Mouse (Mus musculus): Measurements from ENCODE around the gene Slc44a4. TPM values are rescaled to one million over a fixed set of nuclear protein-coding genes. Genes with fewer than 3 reads are reported as not detected.
A peak's percentile ranks its signal among the peaks of the same experiment; 100 is the strongest.
"Not testable (repeated sequence)": the region's sequence is repeated elsewhere in the genome, so short reads cannot be mapped to it uniquely, and the experiment has no call there.

Gene Slc44a4
- polyA plus RNA-seq, 1 experiment from 2014 or later = 3.6 TPM

DNA sequence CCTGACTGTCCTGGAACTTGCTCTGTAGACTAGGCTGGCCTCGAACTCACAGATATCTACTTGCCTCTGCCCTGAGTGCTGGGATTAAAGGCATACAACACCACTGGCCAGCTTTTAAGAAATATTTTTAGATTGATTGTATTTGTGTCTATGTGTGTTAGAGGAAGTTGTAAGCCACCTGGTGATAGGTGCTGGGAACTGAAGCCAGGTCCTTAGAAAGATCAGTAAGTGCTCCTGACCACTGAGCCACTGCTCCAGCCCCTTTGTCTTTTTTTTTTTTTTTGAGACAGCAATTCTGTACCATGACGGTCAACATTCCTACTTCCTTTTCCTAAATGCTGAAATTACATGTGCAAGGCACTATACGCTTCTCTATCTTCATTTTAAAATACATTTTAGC is 39.0 kb downstream of the Slc44a4 start:
- H3K27me3 ChIP-seq (ENCODE audit: control insufficient read depth, insufficient read depth, low read depth, low read length) = peaks cover 7% of the 10 kb centered on the region
- ATAC-seq (ENCODE audit: low read depth) = no peak
- WGBS (ENCODE audit: insufficient replicate concordance) = 55% methylated on average over 3 of the region's 3 CpGs
- H3K36me3 ChIP-seq (ENCODE audit: control insufficient read depth, insufficient read depth) = 0 out of 2 replicates have a peak, but pooled peaks cover 3% of the 10 kb centered on the region
- no peak overlapping the region for H3K27ac ChIP-seq (ENCODE audit: low read length)
- no peak overlapping the region for H3K4me3 ChIP-seq (ENCODE audit: low read depth, low read length)
- peak overlapping the region; percentile 88; the same call in 1 of the 2 replicates for H3K9ac ChIP-seq (ENCODE audit: low read depth, low read length)
- no peaks in the 10 kb centered on the region for H3K9me3 ChIP-seq (replicated peaks; ENCODE audit: control insufficient read depth, low read length)
- peaks cover 14% of the 10 kb centered on the region for H3K4me1 ChIP-seq (ENCODE audit: control insufficient read depth, low read depth, low read length)
- H3K4me2 ChIP-seq (ENCODE audit: low read depth, low read length) = no peak overlapping the region

DNA sequence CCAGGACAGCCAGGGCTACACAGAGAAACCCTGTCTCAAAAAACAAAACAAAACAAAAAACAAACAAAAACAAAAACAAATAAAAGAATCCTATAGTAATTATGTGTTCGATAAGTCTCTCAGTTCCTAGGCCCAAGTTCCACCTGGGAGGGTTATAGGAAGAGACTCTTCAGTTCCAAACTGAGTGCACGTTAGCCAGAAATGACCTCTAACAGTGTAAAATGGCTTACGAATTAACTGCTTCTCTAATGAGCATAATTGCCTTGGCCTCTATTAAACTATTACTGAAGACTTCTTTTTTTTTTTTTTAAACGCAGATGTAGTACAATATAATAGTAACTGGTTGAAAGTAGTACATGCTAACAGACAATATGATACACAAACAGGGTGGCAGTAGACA is 39.6 kb downstream of the Slc44a4 start:
- Histone ChIP-seq H3K27ac (ENCODE audit: low read length) (no peak overlapping the region), H3K4me2 (ENCODE audit: low read depth, low read length) (no peak overlapping the region), H3K36me3 (ENCODE audit: control insufficient read depth, insufficient read depth) (0 out of 2 replicates have a peak, but pooled peaks cover 3% of the 10 kb centered on the region), H3K9ac (ENCODE audit: low read depth, low read length) (no peak overlapping the region), H3K4me3 (ENCODE audit: low read depth, low read length) (no peak overlapping the region), H3K27me3 (ENCODE audit: control insufficient read depth, insufficient read depth, low read depth, low read length) (peaks cover 7% of the 10 kb centered on the region), H3K4me1 (ENCODE audit: control insufficient read depth, low read depth, low read length) (peaks cover 12% of the 10 kb centered on the region), H3K9me3 (replicated peaks; ENCODE audit: control insufficient read depth, low read length) (no peaks in the 10 kb centered on the region)
- no peak for ATAC-seq (ENCODE audit: low read depth)
- WGBS (ENCODE audit: insufficient replicate concordance) = 82% methylated on average over 4 of the region's 4 CpGs

DNA sequence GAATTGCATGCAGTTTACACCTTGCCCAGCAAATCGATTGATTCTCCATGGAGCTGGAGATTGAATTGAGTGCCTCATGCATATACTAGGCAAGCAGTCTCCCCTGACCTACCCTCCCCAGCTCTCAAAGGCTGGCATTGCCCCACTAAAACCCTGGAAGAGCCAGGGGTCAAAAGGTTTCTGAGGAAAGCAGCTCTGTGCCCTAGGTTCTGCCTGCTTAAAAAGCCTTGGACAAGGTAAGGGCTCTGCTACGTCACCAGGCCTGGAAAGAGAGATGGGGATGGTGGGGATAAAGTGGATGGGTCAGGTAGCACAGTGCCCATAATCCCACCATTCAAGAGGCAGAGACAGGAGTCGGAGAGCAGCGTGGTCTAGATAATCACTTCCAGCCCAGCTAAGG is 40.6 kb downstream of the Slc44a4 start:
- 0 out of 2 replicates have a peak, but pooled peaks cover 3% of the 10 kb centered on the region for H3K36me3 ChIP-seq (ENCODE audit: control insufficient read depth, insufficient read depth)
- ATAC-seq (ENCODE audit: low read depth) = no peak
- no peak overlapping the region for H3K9ac ChIP-seq (ENCODE audit: low read depth, low read length)
- no peaks in the 10 kb centered on the region for H3K9me3 ChIP-seq (replicated peaks; ENCODE audit: control insufficient read depth, low read length)
- H3K27me3 ChIP-seq (ENCODE audit: control insufficient read depth, insufficient read depth, low read depth, low read length) = peaks cover 10% of the 10 kb centered on the region
- H3K4me2 ChIP-seq (ENCODE audit: low read depth, low read length) = no peak overlapping the region
- no peak overlapping the region for H3K4me3 ChIP-seq (ENCODE audit: low read depth, low read length)
- WGBS (ENCODE audit: insufficient replicate concordance) = 79% methylated on average over 4 of the region's 4 CpGs
- no peak overlapping the region for H3K27ac ChIP-seq (ENCODE audit: low read length)
- peaks cover 18% of the 10 kb centered on the region for H3K4me1 ChIP-seq (ENCODE audit: control insufficient read depth, low read depth, low read length)

DNA sequence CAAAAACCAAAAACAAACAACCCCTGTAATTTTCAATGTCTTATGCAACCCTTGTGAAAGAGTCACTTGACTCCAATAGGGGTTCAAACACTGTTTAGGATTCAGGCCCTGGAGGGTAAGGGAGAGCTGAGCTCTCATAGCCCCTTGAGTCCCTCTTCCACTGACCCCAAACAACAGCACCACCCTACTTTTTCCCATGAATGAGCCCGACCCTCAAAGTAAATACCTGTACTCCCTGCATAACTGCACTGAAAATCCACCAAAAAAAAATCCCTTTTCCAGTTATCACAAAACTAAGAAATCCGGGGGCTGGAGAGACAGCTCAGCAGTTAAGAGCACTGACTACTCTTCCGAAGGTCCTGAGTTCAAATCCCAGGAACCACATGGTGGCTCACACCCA is 41.6 kb downstream of the Slc44a4 start:
- ATAC-seq (ENCODE audit: low read depth) = no peak
- Histone ChIP-seq H3K4me2 (ENCODE audit: low read depth, low read length) (no peak overlapping the region), H3K9me3 (replicated peaks; ENCODE audit: control insufficient read depth, low read length) (no peaks in the 10 kb centered on the region), H3K4me1 (ENCODE audit: control insufficient read depth, low read depth, low read length) (peaks cover 22% of the 10 kb centered on the region), H3K4me3 (ENCODE audit: low read depth, low read length) (no peak overlapping the region), H3K27ac (ENCODE audit: low read length) (no peak overlapping the region), H3K36me3 (ENCODE audit: control insufficient read depth, insufficient read depth) (no peaks in the 10 kb centered on the region), H3K9ac (ENCODE audit: low read depth, low read length) (no peak overlapping the region), H3K27me3 (ENCODE audit: control insufficient read depth, insufficient read depth, low read depth, low read length) (peaks cover 14% of the 10 kb centered on the region)
- WGBS (ENCODE audit: insufficient replicate concordance) = 64% methylated on average over 3 of the region's 3 CpGs

DNA sequence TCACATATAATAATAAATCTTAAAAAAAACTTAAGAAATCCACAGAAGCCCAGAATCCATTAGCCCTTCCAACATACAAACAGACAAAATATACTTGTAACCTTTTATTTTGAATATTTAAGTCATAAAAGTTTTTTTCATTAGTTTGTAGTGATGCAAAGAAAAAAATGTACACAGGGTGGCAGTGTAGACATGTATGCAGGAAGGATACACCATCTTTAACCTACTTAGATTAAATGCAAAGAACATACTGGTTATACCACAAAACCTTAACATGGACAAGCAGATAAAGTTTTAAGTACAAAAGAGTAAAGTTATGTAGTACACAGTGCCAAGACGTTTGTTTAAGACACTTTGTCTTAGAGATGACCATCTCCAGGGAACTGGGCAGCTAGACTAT is 42.1 kb downstream of the Slc44a4 start:
- H3K27ac ChIP-seq (ENCODE audit: low read length) = no peak overlapping the region
- H3K9ac ChIP-seq (ENCODE audit: low read depth, low read length) = no peak overlapping the region
- no peaks in the 10 kb centered on the region for H3K9me3 ChIP-seq (replicated peaks; ENCODE audit: control insufficient read depth, low read length)
- no peak overlapping the region for H3K4me3 ChIP-seq (ENCODE audit: low read depth, low read length)
- H3K36me3 ChIP-seq (ENCODE audit: control insufficient read depth, insufficient read depth) = no peaks in the 10 kb centered on the region
- WGBS (ENCODE audit: insufficient replicate concordance) = 18% methylated on average over 1 of the region's 1 CpGs
- H3K27me3 ChIP-seq (ENCODE audit: control insufficient read depth, insufficient read depth, low read depth, low read length) = peaks cover 16% of the 10 kb centered on the region
- peaks cover 19% of the 10 kb centered on the region for H3K4me1 ChIP-seq (ENCODE audit: control insufficient read depth, low read depth, low read length)
- ATAC-seq (ENCODE audit: low read depth) = no peak
- no peak overlapping the region for H3K4me2 ChIP-seq (ENCODE audit: low read depth, low read length)

DNA sequence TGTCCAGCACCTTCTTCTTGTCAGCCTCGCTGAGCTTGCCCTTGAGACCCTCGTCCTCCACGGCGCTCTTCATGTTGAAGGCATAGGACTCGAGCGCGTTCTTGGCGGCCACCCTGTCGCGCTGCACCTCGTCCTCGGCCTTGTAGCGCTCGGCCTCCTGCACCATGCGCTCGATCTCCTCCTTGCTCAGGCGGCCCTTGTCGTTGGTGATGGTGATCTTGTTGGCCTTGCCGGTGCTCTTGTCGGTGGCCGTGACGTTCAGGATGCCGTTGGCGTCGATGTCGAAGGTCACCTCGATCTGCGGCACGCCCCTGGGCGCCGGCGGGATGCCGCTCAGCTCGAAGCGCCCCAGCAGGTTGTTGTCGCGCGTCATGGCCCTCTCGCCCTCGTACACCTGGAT is 43.0 kb downstream of the Slc44a4 start:
- not testable (repeated sequence) for H3K36me3 ChIP-seq (ENCODE audit: control insufficient read depth, insufficient read depth); H3K4me2 ChIP-seq (ENCODE audit: low read depth, low read length); H3K9me3 ChIP-seq (replicated peaks; ENCODE audit: control insufficient read depth, low read length); ATAC-seq (ENCODE audit: low read depth); H3K27ac ChIP-seq (ENCODE audit: low read length); H3K4me3 ChIP-seq (ENCODE audit: low read depth, low read length); H3K9ac ChIP-seq (ENCODE audit: low read depth, low read length)
- 22% methylated on average over 24 of the region's 40 CpGs for WGBS (ENCODE audit: insufficient replicate concordance)
- Histone ChIP-seq H3K27me3 (ENCODE audit: control insufficient read depth, insufficient read depth, low read depth, low read length) (peaks cover 18% of the 10 kb centered on the region), H3K4me1 (ENCODE audit: control insufficient read depth, low read depth, low read length) (peaks cover 12% of the 10 kb centered on the region)

DNA sequence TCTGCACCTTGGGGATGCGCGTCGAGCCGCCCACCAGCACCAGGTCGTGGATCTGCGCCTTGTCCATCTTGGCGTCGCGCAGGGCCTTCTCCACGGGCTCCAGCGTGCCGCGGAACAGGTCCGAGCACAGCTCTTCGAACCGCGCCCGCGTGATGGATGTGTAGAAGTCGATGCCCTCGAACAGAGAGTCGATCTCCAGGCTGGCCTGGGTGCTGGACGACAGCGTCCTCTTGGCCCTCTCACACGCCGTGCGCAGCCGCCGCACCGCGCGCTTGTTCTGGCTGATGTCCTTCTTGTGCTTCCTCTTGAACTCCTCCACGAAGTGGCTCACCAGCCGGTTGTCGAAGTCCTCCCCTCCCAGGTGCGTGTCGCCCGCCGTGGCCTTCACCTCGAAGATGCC is 43.7 kb downstream of the Slc44a4 start:
- Histone ChIP-seq H3K4me1 (ENCODE audit: control insufficient read depth, low read depth, low read length) (peaks cover 12% of the 10 kb centered on the region), H3K27me3 (ENCODE audit: control insufficient read depth, insufficient read depth, low read depth, low read length) (peaks cover 18% of the 10 kb centered on the region)
- H3K9me3 ChIP-seq (replicated peaks; ENCODE audit: control insufficient read depth, low read length); H3K4me3 ChIP-seq (ENCODE audit: low read depth, low read length); H3K27ac ChIP-seq (ENCODE audit: low read length); ATAC-seq (ENCODE audit: low read depth); H3K36me3 ChIP-seq (ENCODE audit: control insufficient read depth, insufficient read depth); H3K4me2 ChIP-seq (ENCODE audit: low read depth, low read length); H3K9ac ChIP-seq (ENCODE audit: low read depth, low read length): not testable (repeated sequence)
- 31% methylated on average over 24 of the region's 40 CpGs for WGBS (ENCODE audit: insufficient replicate concordance)

DNA sequence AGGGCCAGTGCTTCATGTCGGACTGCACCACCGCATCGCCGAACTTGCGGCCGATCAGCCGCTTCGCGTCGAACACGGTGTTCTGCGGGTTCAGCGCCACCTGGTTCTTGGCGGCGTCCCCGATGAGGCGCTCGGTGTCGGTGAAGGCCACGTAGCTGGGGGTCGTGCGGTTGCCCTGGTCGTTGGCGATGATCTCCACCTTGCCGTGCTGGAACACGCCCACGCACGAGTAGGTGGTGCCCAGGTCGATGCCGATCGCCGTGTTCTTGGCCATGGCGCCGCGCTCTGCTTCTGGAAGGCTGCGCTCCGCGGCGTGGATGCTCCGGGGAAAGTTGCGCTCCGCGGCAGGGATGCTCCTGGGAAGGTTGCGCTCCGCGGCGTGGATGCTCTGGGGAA is 44.5 kb downstream of the Slc44a4 start:
- not testable (repeated sequence) for H3K9ac ChIP-seq (ENCODE audit: low read depth, low read length); ATAC-seq (ENCODE audit: low read depth); H3K27ac ChIP-seq (ENCODE audit: low read length); H3K36me3 ChIP-seq (ENCODE audit: control insufficient read depth, insufficient read depth); H3K9me3 ChIP-seq (replicated peaks; ENCODE audit: control insufficient read depth, low read length)
- peaks cover 12% of the 10 kb centered on the region for H3K4me1 ChIP-seq (ENCODE audit: control insufficient read depth, low read depth, low read length)
- peaks cover 18% of the 10 kb centered on the region for H3K27me3 ChIP-seq (ENCODE audit: control insufficient read depth, insufficient read depth, low read depth, low read length)
- 0% methylated on average over 13 of the region's 47 CpGs for WGBS (ENCODE audit: insufficient replicate concordance)
- peak overlapping the region; percentile 64 for H3K4me3 ChIP-seq (ENCODE audit: low read depth, low read length)
- peak overlapping the region; percentile 89 for H3K4me2 ChIP-seq (ENCODE audit: low read depth, low read length)

DNA sequence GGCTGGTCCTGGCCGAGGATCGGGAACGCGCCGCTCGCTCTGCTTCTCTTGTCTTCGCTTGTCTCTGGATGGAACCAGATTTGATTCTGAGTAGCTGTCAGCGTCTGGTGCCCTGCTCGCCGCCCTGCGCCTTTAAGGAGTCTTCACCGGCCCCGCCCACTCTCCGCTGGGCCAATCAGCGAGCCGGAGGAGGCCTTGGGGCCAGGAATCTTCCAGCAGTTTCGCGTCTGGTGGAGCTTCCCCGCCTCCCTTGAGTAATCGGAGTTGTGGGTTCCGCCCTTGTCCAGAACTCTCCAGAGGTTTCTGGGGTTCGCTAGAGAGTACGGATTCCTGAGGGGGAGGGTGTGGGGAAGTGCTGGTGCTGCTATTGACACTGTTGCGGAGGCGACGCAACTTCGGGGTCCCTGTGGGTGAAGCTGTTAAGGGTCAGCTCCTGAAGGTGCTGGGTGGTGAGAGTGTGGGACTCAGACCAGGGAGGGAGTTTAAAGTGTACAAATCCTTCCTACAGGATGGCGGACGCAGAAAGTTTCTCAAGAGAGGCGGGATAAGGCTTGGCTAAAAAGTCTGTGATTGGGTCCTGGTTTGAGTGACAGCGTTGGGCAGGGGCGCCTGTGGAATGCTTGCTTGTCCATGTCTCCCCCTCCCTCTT is 45.0 kb downstream of the Slc44a4 start, which contains the start of gene Hspa1b:
Gene Hspa1b, minus strand, starts transcription at position 109 of the 649 bp plus-strand sequence.
- H3K4me1 ChIP-seq (ENCODE audit: control insufficient read depth, low read depth, low read length) = peaks cover 12% of the 10 kb centered on the region
- peaks cover 18% of the 10 kb centered on the region for H3K27me3 ChIP-seq (ENCODE audit: control insufficient read depth, insufficient read depth, low read depth, low read length)
- 0% methylated on average over 29 of the region's 32 CpGs for WGBS (ENCODE audit: insufficient replicate concordance)
- not testable (repeated sequence) for H3K9me3 ChIP-seq (replicated peaks; ENCODE audit: control insufficient read depth, low read length); H3K36me3 ChIP-seq (ENCODE audit: control insufficient read depth, insufficient read depth)
- H3K4me2 ChIP-seq (ENCODE audit: low read depth, low read length) = peak within 1 kb of the TSS; percentile 89
- H3K9ac ChIP-seq (ENCODE audit: low read depth, low read length) = peak within 1 kb of the TSS; percentile 67
- H3K27ac ChIP-seq (ENCODE audit: low read length) = peak within 1 kb of the TSS; percentile 83
- H3K4me3 ChIP-seq (ENCODE audit: low read depth, low read length) = peak within 1 kb of the TSS; percentile 64
- ATAC-seq (ENCODE audit: low read depth) = peak; percentile 90

All from liver, embryonic 16.5 days (tissue).